Mouse (Mus musculus) intestine, embryonic 14.5 days (tissue): Measurements from ENCODE around the gene Tkt. TPM values are rescaled to one million over a fixed set of nuclear protein-coding genes. Genes with fewer than 3 reads are reported as not detected.

ENCODE experiments used
- ATAC-seq: fragments of 200-750 bp; cut with Nextera tagmentation; replicated peaks from 2 replicates; pipeline ENCODE4 v1.8.0; 2017; ENCODE audit warnings: low read depth, moderate number of reproducible peaks, moderate TSS enrichment, moderate library complexity; ENCODE audit not compliant: low FRiP score, low TSS enrichment
- DNase-seq: peaks from one replicate; pipeline ENCODE4 v3.0.0-alpha.2; 2018; ENCODE audit warnings: low spot score
- H3K27ac ChIP-seq: fragments of 300-500 bp; sonication (generic); 2 replicates; pipeline ENCODE4 v1.5.1; 2014; ENCODE audit warnings: low read depth, mild to moderate bottlenecking, control low read depth
- H3K27me3 ChIP-seq: fragments of 300-500 bp; sonication (generic); replicated peaks from 2 replicates; pipeline ENCODE4 v1.6.1; 2014; ENCODE audit warnings: low read length, control low read depth; ENCODE audit not compliant: control insufficient read depth, insufficient read depth
- H3K36me3 ChIP-seq: fragments of 300-500 bp; sonication (generic); 2 replicates; pipeline ENCODE4 v1.6.1; 2014; ENCODE audit warnings: low read length, control low read depth; ENCODE audit not compliant: control insufficient read depth, insufficient read depth
- H3K4me1 ChIP-seq: fragments of 300-500 bp; sonication (generic); replicated peaks from 2 replicates; pipeline ENCODE4 v1.6.1; 2014; ENCODE audit warnings: low read length, control low read depth, mixed read lengths; ENCODE audit not compliant: control insufficient read depth, insufficient read depth
- H3K4me2 ChIP-seq: fragments of 300-500 bp; sonication (generic); 2 replicates; pipeline ENCODE4 v1.6.1; 2014; ENCODE audit warnings: low read length
- H3K4me3 ChIP-seq: fragments of 300-500 bp; sonication (generic); 2 replicates; pipeline ENCODE4 v1.5.1; 2014; ENCODE audit warnings: low read depth, low read length, control low read depth, mixed read lengths
- H3K9ac ChIP-seq: fragments of 300-500 bp; sonication (generic); 2 replicates; pipeline ENCODE4 v1.6.1; 2014; ENCODE audit warnings: mild to moderate bottlenecking, low read length
- H3K9me3 ChIP-seq: fragments of 300-500 bp; sonication (generic); 2 replicates; pipeline ENCODE4 v1.6.1; 2016; ENCODE audit warnings: low read length, control low read depth; ENCODE audit not compliant: control insufficient read depth
- WGBS: fragments of 180-500 bp; shearing (Covaris S2); extraction: QIAGEN DNeasy Blood & Tissue Kit; methylation state at CpG from one replicate; pipeline ENCODE4 v1.1.7; 2014; 5-methylcytosine and 5-hydroxymethylcytosine counted together
- polyA plus RNA-seq: library from polyadenylated mRNA; unstranded; fragments of >200 nt; fragmentation: Nextera tagmentation; extraction: Ambion mirVana; gene quantifications from 2 replicates; pipeline ENCODE4 v1.2.1, GENCODE M21; 2014

Gene Tkt
- polyA plus RNA-seq, 1 experiment from 2014 or later = 134 TPM

GRCm38 (mm10) chr14:30559321-30559850 lies 11.2 kb downstream of the Tkt start:
- no peaks in the 10 kb centered on the region for H3K4me1 ChIP-seq
- H3K9ac ChIP-seq = no peak overlapping the region
- no peak overlapping the region for H3K4me2 ChIP-seq
- no peaks in the 10 kb centered on the region for H3K27me3 ChIP-seq
- WGBS = 81% methylated on average over 17 of the region's 17 CpGs
- H3K36me3 ChIP-seq = peaks cover 57% of the 10 kb centered on the region
- DNase-seq (no peak), ATAC-seq (no peak)
- no peak overlapping the region for H3K27ac ChIP-seq
- H3K4me3 ChIP-seq = no peak overlapping the region
- no peaks in the 10 kb centered on the region for H3K9me3 ChIP-seq

DNA sequence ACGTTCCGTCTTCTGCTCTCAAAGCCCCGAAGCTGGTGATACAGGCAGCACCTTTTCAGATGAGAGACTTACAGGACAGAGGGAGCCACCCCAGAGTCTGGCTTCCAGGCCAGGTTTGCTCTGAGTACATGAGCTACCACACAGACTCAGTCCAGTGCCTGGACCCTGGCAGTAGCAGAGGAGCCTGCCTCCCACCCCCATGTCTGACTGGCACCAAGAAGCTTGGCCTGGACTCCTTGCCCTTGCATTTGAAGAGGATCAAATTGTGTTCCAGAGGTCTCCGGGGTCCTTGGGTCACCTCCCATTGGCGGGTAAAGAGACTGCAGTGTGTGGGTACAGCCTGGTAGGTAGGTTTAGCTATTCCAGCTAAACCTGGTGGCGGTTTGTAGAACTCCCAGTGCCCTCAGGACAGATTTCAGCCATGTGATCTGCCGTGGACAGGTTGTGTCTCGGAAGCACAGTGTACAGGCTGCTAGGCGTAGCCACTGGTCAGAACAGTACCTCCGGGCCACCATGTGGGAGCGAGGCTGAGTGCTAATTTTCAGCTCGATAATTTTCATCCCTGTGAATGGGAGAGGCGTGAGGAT lies 12.7 kb downstream of the Tkt start:
- H3K9me3 ChIP-seq = no peaks in the 10 kb centered on the region
- no peaks in the 10 kb centered on the region for H3K27me3 ChIP-seq
- ATAC-seq = peak; percentile 26; the same call in 1 of the 2 replicates
- no peak overlapping the region for H3K27ac ChIP-seq
- WGBS = 90% methylated on average over 13 of the region's 13 CpGs
- no peak overlapping the region for H3K4me3 ChIP-seq
- DNase-seq = no peak
- peaks cover 73% of the 10 kb centered on the region for H3K36me3 ChIP-seq
- no peaks in the 10 kb centered on the region for H3K4me1 ChIP-seq
- H3K4me2 ChIP-seq = no peak overlapping the region
- no peak overlapping the region for H3K9ac ChIP-seq

- H3K27me3 ChIP-seq = no peaks in the 10 kb centered on the region
- 87% methylated on average over 14 of the region's 14 CpGs for WGBS
- H3K27ac ChIP-seq = no peak overlapping the region
- no peak overlapping the region for H3K9ac ChIP-seq
- H3K36me3 ChIP-seq = peaks cover 73% of the 10 kb centered on the region
- ATAC-seq = peak; percentile 12
- no peak overlapping the region for H3K4me2 ChIP-seq
- no peak overlapping the region for H3K4me3 ChIP-seq
- H3K4me1 ChIP-seq = no peaks in the 10 kb centered on the region
- no peaks in the 10 kb centered on the region for H3K9me3 ChIP-seq
- DNase-seq = no peak
These were observed 13.5 kb downstream of the Tkt start for GRCm38 (mm10) chr14:30561470-30562187.

DNA sequence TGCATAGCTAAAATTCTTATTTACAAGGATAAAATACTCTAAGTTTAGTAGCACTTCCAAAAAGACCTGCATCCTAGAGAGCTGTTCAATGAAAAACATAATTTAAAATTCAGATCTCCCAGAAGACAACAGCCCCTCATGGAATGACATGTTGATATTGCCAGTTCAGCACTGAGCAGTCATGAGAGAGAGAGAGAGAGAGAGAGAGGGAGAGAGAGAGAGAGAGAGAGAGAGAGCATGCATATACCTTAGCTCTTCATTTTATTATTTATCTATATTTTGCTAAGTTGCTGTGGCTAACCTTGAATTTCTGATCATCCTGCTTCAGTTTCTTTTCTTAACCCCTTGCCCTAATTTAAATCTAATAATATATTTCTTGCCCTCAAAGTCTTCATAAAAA lies 14.2 kb downstream of the Tkt start:
- Histone ChIP-seq H3K36me3 (peaks cover 80% of the 10 kb centered on the region), H3K27ac (no peak overlapping the region), H3K4me3 (no peak overlapping the region), H3K9ac (no peak overlapping the region), H3K9me3 (no peaks in the 10 kb centered on the region), H3K4me2 (no peak overlapping the region), H3K27me3 (no peaks in the 10 kb centered on the region), H3K4me1 (no peaks in the 10 kb centered on the region)
- DNase-seq (no peak), ATAC-seq (no peak)

DNA sequence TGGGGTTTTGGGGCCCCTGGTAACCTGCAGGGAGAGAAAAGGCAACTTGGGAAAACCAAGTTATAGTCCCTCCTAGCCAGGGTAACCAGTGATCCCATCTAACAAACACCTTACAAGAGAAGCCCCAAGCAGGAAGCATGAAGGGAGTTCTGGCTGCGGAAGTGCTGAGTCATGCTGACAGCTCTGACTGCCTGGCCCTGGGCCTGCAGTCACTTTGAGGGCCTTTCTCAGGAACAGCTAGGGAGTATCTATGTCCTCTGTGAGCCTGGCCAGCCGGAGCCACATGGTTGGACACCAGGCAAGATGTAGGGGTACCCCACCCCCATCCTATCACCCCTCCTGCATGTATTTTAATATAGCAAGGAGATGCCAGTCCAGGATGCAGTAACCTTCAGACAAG lies 16.3 kb downstream of the Tkt start:
- Histone ChIP-seq H3K27ac (no peak overlapping the region), H3K9me3 (no peaks in the 10 kb centered on the region), H3K9ac (no peak overlapping the region), H3K4me2 (no peak overlapping the region), H3K36me3 (peaks cover 88% of the 10 kb centered on the region), H3K4me3 (no peak overlapping the region), H3K4me1 (no peaks in the 10 kb centered on the region), H3K27me3 (no peaks in the 10 kb centered on the region)
- DNase-seq (no peak), ATAC-seq (no peak)
- 92% methylated on average over 2 of the region's 2 CpGs for WGBS

DNA sequence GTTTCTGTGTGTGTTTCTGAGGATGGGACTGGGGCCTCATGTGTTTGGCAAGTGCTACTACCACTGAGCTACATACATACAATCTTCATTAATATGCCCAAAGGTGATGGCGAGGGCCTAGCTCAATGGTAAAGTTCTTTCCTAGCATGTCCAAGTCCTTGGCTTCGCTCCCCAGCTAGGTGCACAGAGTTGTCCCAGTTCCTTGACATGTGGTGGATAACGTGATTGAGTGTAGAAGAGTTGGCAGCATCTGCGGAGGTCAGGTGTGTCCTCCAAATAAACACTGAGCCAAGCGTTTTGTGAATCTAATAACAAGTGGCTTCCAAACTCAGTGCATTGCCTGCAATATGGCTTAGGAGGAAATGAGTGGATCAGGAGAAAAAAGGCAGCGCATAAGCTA lies 18.2 kb downstream of the Tkt start:
- no peak for ATAC-seq
- Histone ChIP-seq H3K27ac (no peak overlapping the region), H3K9me3 (no peaks in the 10 kb centered on the region), H3K9ac (no peak overlapping the region), H3K36me3 (peaks cover 88% of the 10 kb centered on the region), H3K4me3 (no peak overlapping the region), H3K4me2 (no peak overlapping the region), H3K27me3 (no peaks in the 10 kb centered on the region), H3K4me1 (no peaks in the 10 kb centered on the region)
- DNase-seq = no peak
- WGBS = 88% methylated on average over 6 of the region's 6 CpGs

- Histone ChIP-seq H3K4me1 (no peaks in the 10 kb centered on the region), H3K9ac (no peak overlapping the region), H3K4me2 (no peak overlapping the region), H3K4me3 (no peak overlapping the region), H3K27me3 (no peaks in the 10 kb centered on the region), H3K36me3 (peaks cover 98% of the 10 kb centered on the region), H3K27ac (no peak overlapping the region), H3K9me3 (no peaks in the 10 kb centered on the region)
- no peak for ATAC-seq
- WGBS = 89% methylated on average over 9 of the region's 9 CpGs
- DNase-seq = no peak
These were observed 19.9 kb downstream of the Tkt start for GRCm38 (mm10) chr14:30568016-30568415.

DNA sequence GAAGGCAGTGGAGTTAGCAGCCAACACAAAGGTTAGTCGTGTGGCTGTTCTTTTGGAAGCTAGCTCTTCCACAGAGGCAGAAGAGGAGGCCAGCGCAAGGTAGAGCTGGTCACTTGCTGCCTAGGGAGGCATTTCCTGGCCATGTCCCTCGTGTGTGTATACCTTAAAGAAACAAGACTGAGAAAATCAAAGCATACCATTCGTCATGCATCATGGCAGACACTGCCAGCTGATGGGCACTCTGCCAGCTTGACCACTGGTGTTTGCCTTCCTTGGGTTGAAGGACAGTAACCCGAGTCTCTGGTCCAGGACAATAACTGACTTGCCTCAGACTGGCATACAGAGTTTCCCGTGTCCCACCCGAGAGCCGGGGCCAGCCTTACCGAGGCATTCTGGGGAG lies 22.1 kb downstream of the Tkt start:
- WGBS = 80% methylated on average over 9 of the region's 9 CpGs
- no peak overlapping the region for H3K27ac ChIP-seq
- H3K4me3 ChIP-seq = no peak overlapping the region
- DNase-seq (no peak), ATAC-seq (no peak)
- H3K9me3 ChIP-seq = no peaks in the 10 kb centered on the region
- H3K4me1 ChIP-seq = no peaks in the 10 kb centered on the region
- no peaks in the 10 kb centered on the region for H3K27me3 ChIP-seq
- H3K9ac ChIP-seq = no peak overlapping the region
- no peak overlapping the region for H3K4me2 ChIP-seq
- H3K36me3 ChIP-seq = peaks cover 98% of the 10 kb centered on the region

DNA sequence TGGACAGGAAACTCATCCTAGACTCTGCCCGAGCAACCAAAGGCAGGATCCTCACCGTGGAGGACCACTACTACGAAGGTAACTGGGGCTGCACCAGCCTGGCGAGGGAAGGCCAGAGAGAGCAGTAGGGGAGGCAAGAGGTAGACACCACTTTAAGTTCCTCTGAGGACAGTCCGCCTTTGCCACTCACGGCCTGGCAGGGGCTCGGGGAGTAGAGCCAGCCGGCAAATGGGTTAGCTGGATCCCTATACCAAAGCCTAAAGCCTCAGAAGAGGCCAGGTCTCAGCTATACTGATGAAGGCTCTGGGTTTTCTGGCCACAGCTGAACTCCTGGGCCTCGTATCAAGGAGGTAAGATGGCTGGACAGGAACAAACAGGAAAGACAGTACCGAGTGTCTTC lies 24.1 kb downstream of the Tkt start:
- peaks cover 86% of the 10 kb centered on the region for H3K36me3 ChIP-seq
- no peak for DNase-seq
- ATAC-seq = no peak

More for the DNA sequence above, 24.1 kb downstream of the Tkt start:
- Histone ChIP-seq H3K27me3 (no peaks in the 10 kb centered on the region), H3K9me3 (no peaks in the 10 kb centered on the region), H3K27ac (no peak overlapping the region), H3K4me2 (no peak overlapping the region), H3K4me1 (peaks cover 11% of the 10 kb centered on the region), H3K4me3 (no peak overlapping the region), H3K9ac (no peak overlapping the region)
- WGBS = 86% methylated on average over 10 of the region's 10 CpGs
